Mouse (Mus musculus) lung, postnatal 0 days (tissue): Measurements from ENCODE around the gene Ccl11.

Experiments
- CTCF ChIP-seq: IDR thresholded peaks from 2 replicates; pipeline ENCODE4 v1.5.1; 2016; ENCODE audit warnings: antibody characterized with exemption, mild to moderate bottlenecking
- EP300 ChIP-seq: IDR thresholded peaks from 2 replicates; pipeline ENCODE4 v1.6.1; 2016; ENCODE audit warnings: antibody characterized with exemption, mild to moderate bottlenecking, control low read depth

DNA sequence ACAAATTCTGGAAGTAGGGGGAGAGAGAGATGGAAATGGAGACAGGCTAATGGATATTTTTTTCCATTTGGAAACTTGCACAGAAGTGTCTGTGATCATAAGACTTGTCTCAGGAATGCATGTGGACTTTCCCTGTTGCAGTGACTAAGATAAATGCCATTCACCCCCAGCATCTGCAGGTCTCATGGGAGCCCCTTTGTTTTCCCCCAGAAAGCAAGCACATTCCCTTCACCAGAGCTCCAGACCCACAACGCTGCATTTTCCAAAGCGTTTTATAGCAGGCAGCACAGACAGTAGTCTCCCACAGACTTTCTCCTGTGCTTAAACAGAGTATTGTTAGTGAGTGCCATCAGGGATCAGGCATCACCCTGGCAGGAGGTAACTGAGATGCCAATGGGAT, 38.2 kb upstream of the Ccl11 start:
- TF ChIP-seq CTCF (no peak), EP300 (no peak)
